Mouse (Mus musculus): ENCODE data around the gene Il23a. TPM values are rescaled to one million over a fixed set of nuclear protein-coding genes. Genes with fewer than 3 reads are reported as not detected.
A peak's percentile ranks its signal among the peaks of the same experiment; 100 is the strongest.
"Not testable (repeated sequence)": the region's sequence is repeated elsewhere in the genome, so short reads cannot be mapped to it uniquely, and the experiment has no call there.

Il23a gene
- total RNA-seq (2018; cell fraction: chromatin; rRNA removed), result 10 to 100 TPM in 6 of 26 experiments, 1 to 10 TPM in 5, under 1 TPM in 3, not detected in 12; 0.41 to 41.0 (median 4.1) TPM
- 10 to 100 TPM in 4 of 26 experiments, 1 to 10 TPM in 6, under 1 TPM in 8, not detected in 8; 0.15 to 66.5 (median 1.3) TPM for total RNA-seq (2018; cell fraction: cytosol; rRNA removed)
- 10 to 100 TPM in 5 of 26 experiments, 1 to 10 TPM in 7, under 1 TPM in 6, not detected in 8; 0.28 to 66.8 (median 2.3) TPM for total RNA-seq (2018; cell fraction: nucleus; rRNA removed)
- 0.10 TPM in 1 of 3 replicates, not detected in the others for polyA plus RNA-seq (2018)

- no peaks in the 10 kb centered on the region for H3K36me3 ChIP-seq (ENCODE audit: inconsistent target)
- no peak within 1 kb of the TSS for H3K4me3 ChIP-seq (ENCODE audit: inconsistent target)
- H3K27ac ChIP-seq, result peak within 1 kb of the TSS; percentile 37; the same call in 1 of the 2 replicates
- WGBS (ENCODE audit: missing documents), result 47% methylated on average over 11 of the region's 11 CpGs
- H3K79me2 ChIP-seq (ENCODE audit: inconsistent target), result no peaks in the 10 kb centered on the region
Observed at GRCm38 (mm10) chr10:128298702-128299171, at the start of gene Il23a. Gene Il23a, minus strand, starts transcription at chr10:128298752.

GRCm38 (mm10) chr10:128347541-128347940, 49.0 kb upstream of the Il23a start:
- no peak overlapping the region for H3K27ac ChIP-seq
- H3K4me3 ChIP-seq (ENCODE audit: inconsistent target), result no peak overlapping the region
- H3K79me2 ChIP-seq (ENCODE audit: inconsistent target), result peaks cover 77% of the 10 kb centered on the region
- 90% methylated on average over 8 of the region's 8 CpGs for WGBS (ENCODE audit: missing documents)
- H3K36me3 ChIP-seq (ENCODE audit: inconsistent target), result peaks cover 30% of the 10 kb centered on the region

DNA sequence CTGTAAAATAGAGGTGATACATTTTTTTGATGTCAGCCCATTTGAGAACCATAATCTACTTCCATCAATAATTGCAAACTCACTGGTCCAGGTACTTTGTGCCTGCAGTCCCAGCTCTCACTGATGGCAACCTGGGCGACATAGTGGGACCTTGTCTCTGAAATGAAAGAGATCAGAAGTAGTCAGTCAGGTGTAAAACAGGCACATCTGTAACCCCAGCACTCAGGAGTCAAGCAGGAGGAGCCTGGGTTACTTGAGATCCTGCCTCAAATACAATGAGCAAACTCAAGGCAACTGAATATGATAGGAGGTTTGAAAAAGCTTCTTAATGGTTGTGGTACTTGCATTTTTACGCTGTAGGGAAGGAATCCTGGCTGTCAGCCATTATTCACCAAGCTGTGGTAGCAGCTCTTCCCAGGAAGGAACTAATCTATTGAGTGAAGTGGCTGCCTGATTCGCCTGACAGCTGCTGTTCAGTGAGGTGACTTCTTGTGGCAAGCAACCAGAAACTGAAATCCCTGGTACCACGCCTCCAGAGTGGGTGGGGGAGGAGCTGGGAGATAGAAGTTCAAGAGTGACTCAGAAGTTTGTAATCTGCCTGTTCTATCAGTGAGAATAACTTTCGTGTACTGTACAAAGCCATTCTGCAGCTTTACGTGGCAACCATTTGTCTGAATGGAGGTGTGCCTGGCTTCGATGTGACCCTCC, 46.2 kb upstream of the Il23a start:
- 4% methylated on average over 7 of the region's 7 CpGs for WGBS (ENCODE audit: missing documents)
- H3K4me3 ChIP-seq (ENCODE audit: inconsistent target), result peak overlapping the region; percentile 10; the same call in 1 of the 2 replicates
- peak overlapping the region; percentile 73 for H3K27ac ChIP-seq
- peaks cover 3% of the 10 kb centered on the region; the same call in 1 of the 2 replicates for H3K36me3 ChIP-seq (ENCODE audit: inconsistent target)
- H3K79me2 ChIP-seq (ENCODE audit: inconsistent target), result peaks cover 97% of the 10 kb centered on the region

GRCm38 (mm10) chr10:128343436-128343835, 44.9 kb upstream of the Il23a start:
- Histone ChIP-seq H3K27ac (peak overlapping the region; percentile 35), H3K4me3 (ENCODE audit: inconsistent target) (no peak overlapping the region), H3K36me3 (ENCODE audit: inconsistent target) (no peaks in the 10 kb centered on the region), H3K79me2 (ENCODE audit: inconsistent target) (peaks cover 97% of the 10 kb centered on the region)
- 100% methylated on average over 1 of the region's 1 CpGs for WGBS (ENCODE audit: missing documents)

DNA sequence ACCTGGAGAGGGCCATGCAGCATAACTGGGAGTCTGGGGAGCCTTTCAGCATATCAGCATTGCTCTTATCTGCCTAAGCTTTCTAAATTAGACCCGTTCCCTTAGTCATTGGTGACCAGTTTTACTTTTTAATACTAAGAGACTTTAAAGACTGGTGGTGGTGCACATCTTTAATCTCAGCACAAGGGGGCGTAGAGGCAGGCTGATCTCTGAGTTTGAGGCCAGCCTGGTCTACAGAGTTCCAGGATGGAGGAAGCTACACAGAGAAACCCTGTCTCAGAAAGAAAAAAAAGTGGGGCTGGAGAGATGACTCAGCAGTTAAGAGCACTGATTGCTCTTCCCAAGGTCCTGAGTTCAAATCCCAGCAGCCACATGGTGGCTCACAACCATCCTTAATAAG, 41.7 kb upstream of the Il23a start:
- WGBS (ENCODE audit: missing documents), result 85% methylated on average over 2 of the region's 2 CpGs
- Histone ChIP-seq H3K36me3 (ENCODE audit: inconsistent target) (no peaks in the 10 kb centered on the region), H3K79me2 (ENCODE audit: inconsistent target) (peaks cover 70% of the 10 kb centered on the region), H3K4me3 (ENCODE audit: inconsistent target) (no peak overlapping the region), H3K27ac (no peak overlapping the region)

DNA sequence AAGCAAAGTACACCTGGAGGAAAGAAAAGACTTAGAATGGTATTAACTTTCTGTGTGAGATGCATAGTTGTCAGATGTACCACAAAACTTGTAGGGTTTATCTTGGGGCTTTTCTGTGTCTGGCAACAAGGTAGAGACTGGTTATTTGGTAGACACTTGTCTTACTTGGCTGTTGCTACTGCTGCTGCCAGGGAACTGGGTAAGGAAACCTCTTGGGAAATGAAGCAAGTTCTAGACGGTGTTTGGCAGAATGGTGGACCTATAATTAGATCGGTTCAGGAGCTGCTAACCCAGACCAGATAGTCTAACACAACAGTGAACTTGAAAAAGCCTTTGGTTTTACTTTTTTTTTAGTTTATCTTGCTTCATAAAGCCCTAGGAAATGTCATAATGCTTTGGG, 40.4 kb upstream of the Il23a start:
- Histone ChIP-seq H3K36me3 (ENCODE audit: inconsistent target) (no peaks in the 10 kb centered on the region), H3K79me2 (ENCODE audit: inconsistent target) (peaks cover 60% of the 10 kb centered on the region), H3K4me3 (ENCODE audit: inconsistent target) (peak overlapping the region; percentile 72), H3K27ac (no peak overlapping the region)
- 79% methylated on average over 2 of the region's 2 CpGs for WGBS (ENCODE audit: missing documents)

GRCm38 (mm10) chr10:128338415-128338814, 39.9 kb upstream of the Il23a start:
- Histone ChIP-seq H3K27ac (peak overlapping the region; percentile 49), H3K4me3 (ENCODE audit: inconsistent target) (peak overlapping the region; percentile 72)
- WGBS (ENCODE audit: missing documents), result 7% methylated on average over 5 of the region's 5 CpGs

GRCm38 (mm10) chr10:128337306-128338181, 39.0 kb upstream of the Il23a start, which contains the start of gene Cs:
Gene Cs, plus strand, starts transcription at chr10:128337734.
- H3K79me2 ChIP-seq (ENCODE audit: inconsistent target), result peaks cover 46% of the 10 kb centered on the region

More at GRCm38 (mm10) chr10:128338415-128338814, 39.9 kb upstream of the Il23a start:
- Histone ChIP-seq H3K79me2 (ENCODE audit: inconsistent target) (peaks cover 55% of the 10 kb centered on the region), H3K36me3 (ENCODE audit: inconsistent target) (no peaks in the 10 kb centered on the region)

DNA sequence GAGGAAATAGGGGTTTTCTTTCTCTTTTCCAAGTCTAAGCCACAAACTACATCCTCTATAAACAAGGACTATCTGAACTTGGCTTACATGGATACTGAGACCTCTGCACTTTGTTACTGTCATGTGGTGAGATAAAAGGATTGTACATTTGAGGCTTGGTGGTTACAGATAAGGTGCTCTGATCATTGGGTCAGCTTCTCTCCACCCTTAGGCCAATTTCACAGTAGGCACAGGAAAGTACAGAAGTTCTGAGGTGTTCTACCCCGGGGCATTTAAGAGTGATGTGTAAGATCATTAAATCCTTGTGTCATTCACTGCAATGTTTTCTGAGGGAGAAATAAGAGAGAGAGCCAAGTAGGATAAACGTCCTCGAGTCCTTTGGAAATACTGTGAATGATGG, 38.0 kb upstream of the Il23a start:
- Histone ChIP-seq H3K4me3 (ENCODE audit: inconsistent target) (no peak overlapping the region), H3K36me3 (ENCODE audit: inconsistent target) (no peaks in the 10 kb centered on the region), H3K79me2 (ENCODE audit: inconsistent target) (peaks cover 36% of the 10 kb centered on the region), H3K27ac (no peak overlapping the region)
- 83% methylated on average over 3 of the region's 3 CpGs for WGBS (ENCODE audit: missing documents)

More at GRCm38 (mm10) chr10:128337306-128338181, 39.0 kb upstream of the Il23a start, which contains the start of gene Cs:
- Histone ChIP-seq H3K36me3 (ENCODE audit: inconsistent target) (no peaks in the 10 kb centered on the region), H3K27ac (peak within 1 kb of the TSS; percentile 77), H3K4me3 (ENCODE audit: inconsistent target) (peak within 1 kb of the TSS; percentile 72)
- under 1% methylated on average over 47 of the region's 61 CpGs for WGBS (ENCODE audit: missing documents)

DNA sequence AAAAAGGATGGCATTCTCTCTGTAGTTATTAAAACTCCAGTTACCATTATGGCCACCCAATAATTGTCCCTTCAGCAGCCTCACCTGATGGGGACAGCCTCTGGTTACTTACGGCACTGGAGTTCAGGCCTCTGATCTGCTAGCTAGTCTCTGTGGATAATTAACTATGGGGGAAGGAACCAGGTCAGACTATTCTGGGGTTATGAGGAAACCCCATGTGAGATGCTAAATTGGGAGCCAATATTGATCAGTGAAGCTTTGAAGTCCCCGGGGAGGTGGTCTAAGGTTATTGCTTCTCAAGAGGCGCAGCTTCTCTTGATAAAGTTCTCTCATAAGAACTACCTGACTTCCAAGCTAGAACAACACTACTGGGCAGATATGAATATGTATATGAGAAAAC, 37.6 kb upstream of the Il23a start:
- no peak overlapping the region for H3K27ac ChIP-seq
- 91% methylated on average over 3 of the region's 3 CpGs for WGBS (ENCODE audit: missing documents)
- H3K79me2 ChIP-seq (ENCODE audit: inconsistent target), result peaks cover 32% of the 10 kb centered on the region
- no peaks in the 10 kb centered on the region for H3K36me3 ChIP-seq (ENCODE audit: inconsistent target)
- no peak overlapping the region for H3K4me3 ChIP-seq (ENCODE audit: inconsistent target)

- Histone ChIP-seq H3K36me3 (ENCODE audit: inconsistent target) (no peaks in the 10 kb centered on the region), H3K4me3 (ENCODE audit: inconsistent target) (no peak overlapping the region), H3K79me2 (ENCODE audit: inconsistent target) (peaks cover 26% of the 10 kb centered on the region), H3K27ac (no peak overlapping the region)
- 4% methylated on average over 4 of the region's 4 CpGs for WGBS (ENCODE audit: missing documents)
Observed at GRCm38 (mm10) chr10:128335582-128335981, 37.0 kb upstream of the Il23a start.

- H3K27ac ChIP-seq; H3K36me3 ChIP-seq (ENCODE audit: inconsistent target); H3K4me3 ChIP-seq (ENCODE audit: inconsistent target); H3K79me2 ChIP-seq (ENCODE audit: inconsistent target): not testable (repeated sequence)
- 97% methylated on average over 4 of the region's 6 CpGs for WGBS (ENCODE audit: missing documents)
Observed at GRCm38 (mm10) chr10:128332358-128333249, 34.1 kb upstream of the Il23a start.

DNA sequence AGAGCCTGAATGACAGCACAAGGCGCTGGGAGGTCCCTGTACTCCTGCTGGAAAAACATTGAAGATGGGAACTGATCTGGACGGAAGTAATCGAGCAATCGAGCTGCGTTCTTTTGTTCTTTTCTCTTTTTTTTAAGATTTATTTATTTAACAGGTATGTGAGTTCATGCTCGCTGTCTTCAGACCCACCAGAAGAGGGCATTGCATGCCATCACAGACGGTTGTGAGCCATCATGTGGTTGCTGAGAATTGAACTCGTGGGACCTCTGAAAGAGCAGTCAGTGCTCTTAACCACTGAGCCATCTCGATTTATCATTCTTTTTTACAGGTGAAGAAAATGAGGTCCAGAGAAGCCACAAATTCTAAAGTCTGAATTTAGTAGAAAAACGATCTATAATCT, 29.1 kb upstream of the Il23a start:
- Histone ChIP-seq H3K4me3 (ENCODE audit: inconsistent target) (no peak overlapping the region), H3K79me2 (ENCODE audit: inconsistent target) (peaks cover 19% of the 10 kb centered on the region; the same call in 1 of the 2 replicates), H3K27ac (no peak overlapping the region), H3K36me3 (ENCODE audit: inconsistent target) (peaks cover 23% of the 10 kb centered on the region)
- WGBS (ENCODE audit: missing documents), result 85% methylated on average over 10 of the region's 10 CpGs

Data from macrophage (primary cell).